Mouse (Mus musculus): ENCODE results near the gene Zfp523. TPM values are rescaled to one million over a fixed set of nuclear protein-coding genes. Genes with fewer than 3 reads are reported as not detected.
"Not testable (repeated sequence)": the region's sequence is repeated elsewhere in the genome, so short reads cannot be mapped to it uniquely, and the experiment has no call there.

The Zfp523 gene
- total RNA-seq, 1 experiment from 2014 or later = 12.8 TPM

DNA sequence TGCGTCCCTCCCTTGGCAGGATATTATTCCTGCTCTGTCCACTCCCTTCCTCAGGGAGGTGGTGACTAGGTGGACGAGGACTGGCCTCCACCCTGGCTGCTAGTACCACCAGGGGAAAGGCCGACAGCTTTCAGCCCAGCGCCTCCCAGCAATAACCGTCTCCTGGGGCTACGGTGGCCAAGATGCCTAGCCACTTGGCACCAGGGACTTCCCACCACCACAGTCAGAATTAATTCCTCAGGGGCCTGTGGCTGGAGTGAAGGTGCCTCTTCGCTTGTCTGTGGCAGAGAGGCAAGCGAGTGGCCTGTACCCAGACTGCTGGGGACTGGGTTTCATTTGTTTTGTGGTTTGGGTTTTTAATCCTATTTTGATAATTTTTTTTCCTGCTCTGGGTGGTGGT lies 28.5 kb downstream of the Zfp523 start:
- ATAC-seq (ENCODE audit: extremely low read depth, insufficient number of reproducible peaks, low FRiP score, poor library complexity, severe bottlenecking) = no peak

GRCm38 (mm10) chr17:28207092-28207491 lies 30.2 kb downstream of the Zfp523 start:
- no peak for ATAC-seq (ENCODE audit: extremely low read depth, insufficient number of reproducible peaks, low FRiP score, poor library complexity, severe bottlenecking)

- ATAC-seq (ENCODE audit: extremely low read depth, insufficient number of reproducible peaks, low FRiP score, poor library complexity, severe bottlenecking) = peak; percentile 63
Observed at GRCm38 (mm10) chr17:28207591-28208313, 30.8 kb downstream of the Zfp523 start, which contains the start of gene Def6. Def6 (plus strand) TSS chr17:28207778.

GRCm38 (mm10) chr17:28208314-28208612 lies 31.3 kb downstream of the Zfp523 start:
- no peak for ATAC-seq (ENCODE audit: extremely low read depth, insufficient number of reproducible peaks, low FRiP score, poor library complexity, severe bottlenecking)

DNA sequence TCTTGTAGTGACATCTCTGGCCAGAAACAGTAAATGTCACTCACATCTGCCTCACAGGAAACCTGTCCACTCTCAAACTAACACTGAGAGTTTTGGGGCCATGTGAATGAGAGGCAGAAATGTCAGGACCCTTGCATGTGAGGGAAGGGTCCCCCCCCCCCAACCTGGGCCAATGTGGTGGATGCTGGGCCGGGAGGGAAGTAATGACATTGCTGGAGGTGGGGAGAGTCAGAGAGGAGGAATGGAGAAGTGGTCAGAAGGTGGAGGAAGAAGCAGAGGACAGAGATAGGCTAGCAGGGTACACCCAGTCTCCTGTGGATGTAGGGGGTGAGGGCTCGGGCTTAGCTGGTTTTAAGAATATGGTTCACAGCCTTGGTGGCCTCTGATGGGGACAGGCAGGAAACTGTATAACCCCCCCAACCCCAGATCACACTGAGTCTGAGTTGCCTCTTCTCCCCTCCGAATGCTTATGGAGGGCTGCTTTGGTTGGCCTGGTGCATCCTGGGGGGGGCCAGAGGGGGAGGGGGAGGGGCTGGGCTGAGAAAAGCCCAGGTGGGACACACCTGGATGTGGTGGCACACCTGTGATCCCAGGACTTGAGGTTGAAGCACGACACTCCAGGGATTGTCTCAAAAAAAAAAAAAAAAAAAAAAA lies 32.7 kb downstream of the Zfp523 start:
- ATAC-seq (ENCODE audit: extremely low read depth, insufficient number of reproducible peaks, low FRiP score, poor library complexity, severe bottlenecking) = peak; percentile 20; the same call in 1 of the 2 replicates

GRCm38 (mm10) chr17:28211921-28212341 lies 35.0 kb downstream of the Zfp523 start:
- peak; percentile 57 for ATAC-seq (ENCODE audit: extremely low read depth, insufficient number of reproducible peaks, low FRiP score, poor library complexity, severe bottlenecking)

DNA sequence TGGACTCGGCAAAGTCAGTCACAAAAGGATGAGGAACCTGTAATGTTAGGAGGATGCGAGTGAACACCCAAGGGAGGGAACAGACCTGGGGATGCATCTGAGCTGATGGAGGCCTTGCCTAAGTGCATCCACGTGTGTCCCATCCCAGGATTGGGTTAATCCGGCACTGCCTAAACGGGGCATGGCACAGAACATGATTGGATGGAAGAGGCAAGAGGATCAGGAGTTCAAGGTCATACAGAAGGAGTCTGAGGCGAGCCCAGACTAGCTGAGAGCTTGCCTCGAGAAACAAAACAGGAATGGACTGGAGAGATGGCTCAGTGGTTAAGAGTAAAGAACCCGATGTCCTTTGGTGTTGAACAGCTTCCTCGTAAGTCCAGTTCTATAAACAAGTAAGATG lies 35.5 kb downstream of the Zfp523 start:
- no peak for ATAC-seq (ENCODE audit: extremely low read depth, insufficient number of reproducible peaks, low FRiP score, poor library complexity, severe bottlenecking)

DNA sequence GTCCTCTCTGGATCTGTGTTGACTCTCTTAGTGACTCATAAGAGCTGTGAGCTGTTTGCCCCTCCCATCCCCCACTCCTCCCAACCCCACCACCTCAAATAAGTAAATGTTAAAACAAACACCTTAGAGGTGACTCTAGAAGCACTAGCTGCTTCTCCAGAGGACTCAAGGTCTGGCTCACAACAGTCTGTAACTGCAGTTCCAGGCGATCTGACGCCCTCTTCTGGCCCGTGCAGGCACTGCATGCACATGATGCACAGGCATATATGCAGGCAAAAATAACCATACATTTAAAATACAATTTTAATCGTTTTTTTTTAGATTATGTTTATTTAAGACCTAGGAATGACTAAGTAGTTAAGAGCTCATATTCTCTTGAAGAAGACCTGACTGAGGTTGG lies 36.3 kb downstream of the Zfp523 start:
- no peak for ATAC-seq (ENCODE audit: extremely low read depth, insufficient number of reproducible peaks, low FRiP score, poor library complexity, severe bottlenecking)

- no peak for ATAC-seq (ENCODE audit: extremely low read depth, insufficient number of reproducible peaks, low FRiP score, poor library complexity, severe bottlenecking)
Observed at GRCm38 (mm10) chr17:28216791-28217190, 39.9 kb downstream of the Zfp523 start.

- ATAC-seq (ENCODE audit: extremely low read depth, insufficient number of reproducible peaks, low FRiP score, poor library complexity, severe bottlenecking) = peak; percentile 81
Observed at GRCm38 (mm10) chr17:28217721-28218649, 41.1 kb downstream of the Zfp523 start.

GRCm38 (mm10) chr17:28222463-28222862 lies 45.5 kb downstream of the Zfp523 start:
- not testable (repeated sequence) for ATAC-seq (ENCODE audit: extremely low read depth, insufficient number of reproducible peaks, low FRiP score, poor library complexity, severe bottlenecking)

DNA sequence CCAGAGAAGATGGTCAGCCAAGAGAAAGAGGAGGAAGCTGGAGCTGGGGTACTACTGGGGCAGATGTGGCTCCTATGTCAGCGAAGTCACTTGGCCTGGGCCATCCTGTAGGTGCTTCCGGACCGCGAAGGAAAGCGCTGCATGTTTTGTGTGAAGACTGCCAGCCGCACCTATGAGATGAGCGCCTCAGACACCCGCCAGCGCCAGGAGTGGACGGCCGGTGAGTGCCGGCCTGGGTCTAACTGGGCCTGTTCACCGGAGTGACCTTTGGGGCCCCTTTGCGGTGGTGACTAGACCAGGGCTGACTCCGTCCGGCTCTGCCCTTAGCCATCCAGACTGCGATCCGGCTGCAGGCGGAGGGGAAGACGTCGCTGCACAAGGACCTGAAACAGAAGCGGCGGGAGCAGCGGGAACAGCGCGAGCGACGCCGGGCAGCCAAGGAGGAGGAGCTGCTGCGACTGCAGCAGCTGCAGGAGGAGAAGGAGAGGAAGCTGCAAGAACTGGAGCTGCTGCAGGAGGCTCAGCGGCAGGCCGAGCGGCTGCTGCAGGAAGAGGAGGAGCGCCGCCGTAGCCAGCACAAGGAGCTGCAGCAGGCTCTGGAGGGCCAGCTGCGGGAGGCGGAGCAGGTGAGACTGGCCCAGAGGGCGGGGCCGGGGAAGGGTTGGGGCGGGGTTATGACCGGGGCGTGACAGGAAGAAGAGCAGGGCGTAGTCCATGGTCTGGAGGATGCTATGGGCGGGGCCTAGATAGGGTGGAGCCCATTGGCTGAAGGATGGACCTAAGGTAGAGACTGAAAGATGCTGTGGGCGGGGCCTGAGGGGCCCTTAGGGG lies 46.8 kb downstream of the Zfp523 start:
- peak; percentile 86 for ATAC-seq (ENCODE audit: extremely low read depth, insufficient number of reproducible peaks, low FRiP score, poor library complexity, severe bottlenecking)

- no peak for ATAC-seq (ENCODE audit: extremely low read depth, insufficient number of reproducible peaks, low FRiP score, poor library complexity, severe bottlenecking)
Observed at GRCm38 (mm10) chr17:28224615-28225014, 47.7 kb downstream of the Zfp523 start.

- peak; percentile 64 for ATAC-seq (ENCODE audit: extremely low read depth, insufficient number of reproducible peaks, low FRiP score, poor library complexity, severe bottlenecking)
Observed at GRCm38 (mm10) chr17:28226014-28226413, 49.1 kb downstream of the Zfp523 start.

GRCm38 (mm10) chr17:28230486-28230885 lies 53.6 kb downstream of the Zfp523 start:
- ATAC-seq (ENCODE audit: extremely low read depth, insufficient number of reproducible peaks, low FRiP score, poor library complexity, severe bottlenecking) = no peak

DNA sequence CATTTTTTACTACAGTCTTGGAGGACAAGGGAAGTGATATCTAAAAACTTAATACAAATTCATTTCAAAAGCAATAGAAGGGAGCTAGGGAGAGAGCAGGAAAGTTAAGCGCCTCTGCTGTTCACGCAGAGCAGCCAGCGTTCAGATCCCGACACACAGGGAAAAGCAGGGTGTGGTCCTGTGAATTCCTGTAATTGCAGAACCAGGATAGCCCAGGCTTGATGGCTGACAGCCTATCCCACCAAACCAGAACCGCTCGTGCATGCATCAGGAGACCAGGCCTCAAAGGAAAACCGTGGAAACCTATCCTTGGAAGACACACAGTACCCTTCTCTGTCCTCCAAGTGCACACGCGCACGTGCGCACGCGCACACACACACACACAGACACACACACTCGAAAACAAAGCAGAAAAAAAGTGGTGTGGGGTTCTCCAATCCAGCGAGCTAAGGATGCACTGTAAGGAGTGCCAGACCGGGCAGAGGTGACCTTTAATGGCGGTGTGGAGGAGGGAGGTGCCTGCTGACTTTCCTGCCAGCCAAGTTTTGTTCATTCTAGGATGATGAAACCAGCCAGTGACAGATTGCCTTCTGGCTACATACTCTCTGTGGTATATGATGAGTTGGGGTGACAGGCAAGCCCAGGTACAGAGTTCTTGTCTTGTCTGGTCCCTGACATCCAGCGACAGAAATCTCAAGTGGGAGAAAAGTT lies 54.3 kb downstream of the Zfp523 start:
- ATAC-seq (ENCODE audit: extremely low read depth, insufficient number of reproducible peaks, low FRiP score, poor library complexity, severe bottlenecking) = no peak

DNA sequence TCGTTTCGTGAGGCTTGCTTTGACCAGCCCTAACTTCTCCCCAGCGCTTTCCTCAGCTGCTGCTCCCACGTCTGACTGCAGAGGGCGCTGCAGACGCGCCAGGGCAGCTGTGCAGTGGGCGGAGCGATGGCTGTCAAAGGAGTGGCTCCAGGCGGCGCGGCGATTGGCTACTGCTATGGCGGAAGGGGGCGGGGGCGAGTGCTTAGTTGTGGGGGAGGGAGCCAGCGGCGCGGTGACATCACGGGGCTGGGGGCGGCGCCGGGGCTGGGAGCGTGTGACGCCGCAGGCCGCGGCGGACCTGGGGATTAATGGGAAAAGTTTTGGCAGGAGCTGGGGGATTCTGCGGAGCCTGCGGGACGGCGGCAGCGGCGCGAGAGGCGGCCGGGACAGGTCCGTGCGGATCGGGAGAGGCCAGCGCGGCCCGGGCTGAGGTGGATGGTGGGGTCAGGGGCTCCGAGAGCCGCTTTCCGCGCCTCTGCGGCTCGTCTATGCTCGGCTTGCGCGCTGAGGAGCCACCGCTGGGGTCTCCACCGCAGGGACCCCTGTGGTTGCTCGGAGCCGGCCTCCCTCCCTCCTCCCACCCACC lies 55.6 kb downstream of the Zfp523 start, which contains the start of gene Ppard:
Ppard (plus strand) TSS at position 226 of the 586 bp plus-strand sequence.
- peak; percentile 96 for ATAC-seq (ENCODE audit: extremely low read depth, insufficient number of reproducible peaks, low FRiP score, poor library complexity, severe bottlenecking)

Measured in neutrophil, adult 5-6 weeks (primary cell).